ENCODE assay signal across 32 mouse cellular contexts in the genomic region with DNA sequence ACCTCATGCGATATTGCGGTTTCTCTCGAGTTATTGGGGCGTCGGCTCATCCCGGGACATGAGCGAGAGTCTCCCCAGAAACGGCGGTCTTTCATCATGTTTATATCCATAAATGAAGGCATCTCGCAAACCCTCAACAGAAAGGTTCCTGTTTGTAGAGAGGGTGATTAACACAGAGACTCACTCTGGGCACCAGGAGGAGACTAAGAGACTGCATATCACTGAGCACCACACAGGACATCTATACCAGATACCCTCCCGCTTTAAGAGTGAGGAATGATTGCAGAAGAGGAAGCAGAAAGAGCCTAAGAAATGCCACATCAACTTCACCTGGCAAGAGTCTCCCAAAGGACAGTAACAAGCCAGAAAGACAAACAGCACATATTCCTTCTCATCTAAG.
"Had no signal": no experiment of that assay in that cellular context is flagged by ENCODE, and none has a peak within 500 bp of the region (broad histone marks: within the 10 kb centered on the region; RNA-seq: fewer than 3 reads in every experiment).

No protein-coding gene starts in this region.

- H3K27ac ChIP-seq: heart, embryonic 13.5 days; heart, embryonic 15.5 days; hindbrain, embryonic 10.5 days; hindbrain, embryonic 12.5 days; hindbrain, embryonic 13.5 days; hindbrain, embryonic 14.5 days; hindbrain, embryonic 15.5 days; hindbrain, postnatal 0 days; intestine, embryonic 15.5 days; kidney, embryonic 15.5 days; kidney, postnatal 0 days; layer of hippocampus, adult 2 months; left cerebral cortex, adult 2 months had no signal

- H3K4me3 ChIP-seq: heart, embryonic 13.5 days; heart, embryonic 15.5 days; hindbrain, embryonic 10.5 days; hindbrain, embryonic 12.5 days; hindbrain, embryonic 13.5 days; hindbrain, embryonic 15.5 days; intestine, embryonic 15.5 days; kidney, embryonic 15.5 days; layer of hippocampus, adult 2 months; left cerebral cortex, adult 2 months had no signal

- ATAC-seq: hindbrain, embryonic 16.5 days; hindbrain, postnatal 0 days; intestine, embryonic 15.5 days; intestine, embryonic 16.5 days; intestine, postnatal 0 days had no signal

- H3K4me2 ChIP-seq: heart, embryonic 13.5 days; heart, embryonic 15.5 days; hindbrain, embryonic 12.5 days; hindbrain, embryonic 13.5 days; hindbrain, embryonic 14.5 days; hindbrain, embryonic 15.5 days; intestine, embryonic 15.5 days; kidney, embryonic 15.5 days had no signal

- DNase-seq: heart, postnatal 10 days; heart, postnatal 14 days; heart, postnatal 36 days; heart, postnatal 4 days; kidney, adult 11 months; kidney, adult 18-20 months; kidney, adult 2 months; kidney, adult 8-10 months; kidney, adult 9 months; kidney, postnatal 10 days; kidney, postnatal 14 days; kidney, postnatal 25 days; kidney, postnatal 36 days; kidney, postnatal 4 days; layer of hippocampus, adult 9-11 months; layer of hippocampus, postnatal 36 days had no signal

- H3K27me3 ChIP-seq: heart, embryonic 13.5 days; heart, embryonic 15.5 days; hindbrain, embryonic 12.5 days; hindbrain, embryonic 13.5 days; hindbrain, embryonic 15.5 days; intestine, embryonic 15.5 days; kidney, embryonic 15.5 days had no signal

- H3K9ac ChIP-seq: heart, embryonic 13.5 days; heart, embryonic 15.5 days; hindbrain, embryonic 12.5 days; hindbrain, embryonic 13.5 days; hindbrain, embryonic 14.5 days; hindbrain, embryonic 15.5 days; intestine, embryonic 15.5 days; kidney, embryonic 15.5 days had no signal

- H3K9me3 ChIP-seq: heart, embryonic 13.5 days; heart, embryonic 15.5 days; hindbrain, embryonic 10.5 days; hindbrain, embryonic 12.5 days; hindbrain, embryonic 13.5 days; hindbrain, embryonic 15.5 days; intestine, embryonic 15.5 days; kidney, embryonic 15.5 days had no signal
